In genomic region chr17:84957487-84958259, GRCm38 (mm10) we compare ENCODE assay signal across 8 mouse cellular contexts. TPM values are rescaled to one million over a fixed set of nuclear protein-coding genes. Genes with fewer than 3 reads are reported as not detected.
A peak's percentile ranks its signal among the peaks of the same experiment; 100 is the strongest.
DNase-seq lines count a peak whose midpoint lies in the region; ATAC-seq and TF ChIP-seq lines count a peak whose summit lies in the region.

No protein-coding gene starts in this region.

- ATAC-seq in embryonic facial prominence, embryonic 14.5 days (ENCODE audit: low read depth): peak; percentile 97
- ATAC-seq in limb, embryonic 13.5 days (ENCODE audit: low FRiP score, low read depth): peak; percentile 99
- ATAC-seq in midbrain, embryonic 16.5 days: peak; percentile 98

- no peaks in the 10 kb centered on the region for H3K36me3 ChIP-seq in embryonic facial prominence, embryonic 14.5 days (ENCODE audit: control insufficient read depth, insufficient read depth, low read length)
- H3K36me3 ChIP-seq in heart, adult 2 months (ENCODE audit: control insufficient read depth, insufficient read depth, low read length): peaks cover 6% of the 10 kb centered on the region
- no peaks in the 10 kb centered on the region for H3K36me3 ChIP-seq in limb, embryonic 13.5 days
- H3K36me3 ChIP-seq in midbrain, embryonic 16.5 days (ENCODE audit: control insufficient read depth, insufficient read depth, low read length): no peaks in the 10 kb centered on the region

- TF ChIP-seq CTCF in heart, adult 2 months (IDR thresholded peaks at IDR 0.05): no peak

- peak overlapping the region; percentile 96 for H3K4me3 ChIP-seq in embryonic facial prominence, embryonic 14.5 days (ENCODE audit: low read depth, low read length)
- peak overlapping the region; percentile 92 for H3K4me3 ChIP-seq in heart, adult 2 months
- peak overlapping the region; percentile 94 for H3K4me3 ChIP-seq in limb, embryonic 13.5 days
- H3K4me3 ChIP-seq in midbrain, embryonic 16.5 days (ENCODE audit: low read depth, low read length): peak overlapping the region; percentile 92

- peak overlapping the region; percentile 95 for H3K9ac ChIP-seq in embryonic facial prominence, embryonic 14.5 days (ENCODE audit: low read depth, low read length)
- peak overlapping the region; percentile 89 for H3K9ac ChIP-seq in heart, adult 2 months (ENCODE audit: low read depth, low read length)
- H3K9ac ChIP-seq in limb, embryonic 13.5 days: peak overlapping the region; percentile 97
- H3K9ac ChIP-seq in midbrain, embryonic 16.5 days (ENCODE audit: low read depth, low read length): peak overlapping the region; percentile 88

- peak; percentile 90 for TF ChIP-seq POLR2A in heart, adult 2 months (IDR thresholded peaks at IDR 0.05; ENCODE audit: insufficient read depth, low read depth, low read length)

- H3K27ac ChIP-seq in embryonic facial prominence, embryonic 14.5 days (replicated peaks; ENCODE audit: low read depth, low read length): peak overlapping the region; percentile 94
- peak overlapping the region; percentile 92 for H3K27ac ChIP-seq in heart, adult 2 months
- peak overlapping the region; percentile 87 for H3K27ac ChIP-seq in limb, embryonic 13.5 days
- H3K27ac ChIP-seq in midbrain, embryonic 16.5 days (ENCODE audit: low read length): peak overlapping the region; percentile 95

- H3K4me2 ChIP-seq in embryonic facial prominence, embryonic 14.5 days (ENCODE audit: low read depth, low read length): peak overlapping the region; percentile 68
- H3K4me2 ChIP-seq in limb, embryonic 13.5 days (replicated peaks): peak overlapping the region; percentile 72
- H3K4me2 ChIP-seq in midbrain, embryonic 16.5 days (ENCODE audit: low read length): peak overlapping the region; percentile 75; the same call in 1 of the 2 replicates

- H3K27me3 ChIP-seq in embryonic facial prominence, embryonic 14.5 days (replicated peaks; ENCODE audit: control insufficient read depth, insufficient read depth, low read length): no peaks in the 10 kb centered on the region
- H3K27me3 ChIP-seq in heart, adult 2 months (ENCODE audit: control insufficient read depth, insufficient read depth, low read length): no peaks in the 10 kb centered on the region
- H3K27me3 ChIP-seq in limb, embryonic 13.5 days: no peaks in the 10 kb centered on the region
- H3K27me3 ChIP-seq in midbrain, embryonic 16.5 days (ENCODE audit: control insufficient read depth, insufficient read depth, low read depth, low read length): no peaks in the 10 kb centered on the region

- intact Hi-C loops in heart, adult 2 months (cut with DNase I): loop anchor here (5.0 kb wide), 3 partner anchors 80 to 165 kb away; partner anchors contain the start of genes Camkmt, Lrpprc and Prepl

- H3K79me2 ChIP-seq in heart, adult 2 months (replicated peaks; ENCODE audit: control insufficient read depth, insufficient read depth, low read length): peaks cover 1% of the 10 kb centered on the region; the same call in 1 of the 2 replicates

- DNase-seq in 3T3-L1 (ENCODE audit: low read depth, low spot score): peak; percentile 100
- peak; percentile 95 to 99 for DNase-seq in adrenal gland, postnatal 4 days (ENCODE audit: low spot score in 2 of 2)
- DNase-seq in embryonic facial prominence, embryonic 14.5 days (ENCODE audit: low spot score): peak; percentile 100
- DNase-seq in heart, adult 2 months: peak; percentile 99 to 100
- peak; percentile 100 for DNase-seq in kidney, adult 8-10 months
- DNase-seq in spleen, postnatal 10 days (ENCODE audit: low spot score in 2 of 2): peak; percentile 98 to 100

- TF ChIP-seq EP300 in heart, adult 2 months (IDR thresholded peaks at IDR 0.05; ENCODE audit: insufficient read depth, low read depth, low read length): no peak

- WGBS in embryonic facial prominence, embryonic 14.5 days: 1% methylated on average over 35 of the region's 55 CpGs
- under 1% methylated on average over 55 of the region's 55 CpGs for WGBS in heart, adult 2 months
- WGBS in limb, embryonic 13.5 days: under 1% methylated on average over 53 of the region's 55 CpGs
- WGBS in midbrain, embryonic 16.5 days: 0% methylated on average over 53 of the region's 55 CpGs

- H3K4me1 ChIP-seq in embryonic facial prominence, embryonic 14.5 days (ENCODE audit: control insufficient read depth, insufficient read depth, low read length): peaks cover 15% of the 10 kb centered on the region
- H3K4me1 ChIP-seq in heart, adult 2 months (ENCODE audit: control insufficient read depth, insufficient read depth, low read length): peaks cover 4% of the 10 kb centered on the region
- peaks cover 30% of the 10 kb centered on the region for H3K4me1 ChIP-seq in limb, embryonic 13.5 days
- H3K4me1 ChIP-seq in midbrain, embryonic 16.5 days (ENCODE audit: control insufficient read depth, insufficient read depth, low read length): peaks cover 21% of the 10 kb centered on the region

- no peaks in the 10 kb centered on the region for H3K9me3 ChIP-seq in embryonic facial prominence, embryonic 14.5 days (ENCODE audit: control insufficient read depth, low read length)
- H3K9me3 ChIP-seq in limb, embryonic 13.5 days: no peaks in the 10 kb centered on the region
- H3K9me3 ChIP-seq in midbrain, embryonic 16.5 days (replicated peaks; ENCODE audit: control insufficient read depth, low read length, poor library complexity, severe bottlenecking): no peaks in the 10 kb centered on the region

RNA-seq across cellular contexts. Expression of gene Ppm1b, which starts 1.1 kb away (rescaled TPM):
- 100 to 1,000 TPM; 103 to 115 TPM for total RNA-seq in adrenal gland, postnatal 4 days (2021)
- 72.6 and 73.7 TPM in 2 replicates for polyA plus RNA-seq in embryonic facial prominence, embryonic 14.5 days (2014; fragmentation: Nextera tagmentation; extraction: Ambion mirVana)
- total RNA-seq in heart, adult 2 months (2021): 100 to 1,000 TPM; 119 to 137 TPM
- polyA plus RNA-seq in heart, adult 2 months (2012; rRNA removed): 39.0 and 84.7 TPM in 2 replicates
- 69.2 and 69.7 TPM in 2 replicates for polyA plus RNA-seq in limb, embryonic 13.5 days (2015; fragmentation: Nextera tagmentation; extraction: Ambion mirVana)
- polyA plus RNA-seq in midbrain, embryonic 16.5 days (2015; fragmentation: Nextera tagmentation; extraction: Ambion mirVana): 74.1 and 79.2 TPM in 2 replicates

Comparison
In these comparisons a context has a peak if more than half of its experiments do, and no peak if none do; other contexts are left out.
1. Peak in every context shown above with its lines: DNase-seq, ATAC-seq, H3K4me3 ChIP-seq and H3K27ac ChIP-seq.